Mouse (Mus musculus): Measurements from ENCODE around the gene Rex1bd. TPM values are rescaled to one million over a fixed set of nuclear protein-coding genes. Genes with fewer than 3 reads are reported as not detected.

The Rex1bd gene
- polyA plus RNA-seq, 1 experiment, result 129 TPM

DNA sequence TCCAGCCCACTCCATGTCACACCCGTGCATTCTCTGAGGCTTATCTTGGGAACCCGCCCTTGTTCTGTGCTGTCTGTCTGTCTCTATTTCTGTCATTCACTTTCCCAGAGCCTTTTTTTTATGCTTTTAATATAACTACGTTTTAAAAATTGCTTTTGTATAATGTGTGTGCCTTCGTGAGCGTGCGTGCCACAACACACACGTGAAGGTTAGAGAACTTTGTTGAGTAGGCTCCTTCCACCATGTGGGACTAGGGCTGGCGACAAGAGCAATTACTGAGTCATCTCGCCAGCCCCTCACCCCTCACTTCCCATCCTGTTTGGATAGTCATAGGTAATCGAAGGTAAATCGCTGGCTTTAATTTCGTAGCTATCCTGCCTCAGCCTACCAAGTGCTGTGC lies 4.0 kb downstream of the Rex1bd start:
- no peak for DNase-seq (ENCODE audit: low spot score)

DNA sequence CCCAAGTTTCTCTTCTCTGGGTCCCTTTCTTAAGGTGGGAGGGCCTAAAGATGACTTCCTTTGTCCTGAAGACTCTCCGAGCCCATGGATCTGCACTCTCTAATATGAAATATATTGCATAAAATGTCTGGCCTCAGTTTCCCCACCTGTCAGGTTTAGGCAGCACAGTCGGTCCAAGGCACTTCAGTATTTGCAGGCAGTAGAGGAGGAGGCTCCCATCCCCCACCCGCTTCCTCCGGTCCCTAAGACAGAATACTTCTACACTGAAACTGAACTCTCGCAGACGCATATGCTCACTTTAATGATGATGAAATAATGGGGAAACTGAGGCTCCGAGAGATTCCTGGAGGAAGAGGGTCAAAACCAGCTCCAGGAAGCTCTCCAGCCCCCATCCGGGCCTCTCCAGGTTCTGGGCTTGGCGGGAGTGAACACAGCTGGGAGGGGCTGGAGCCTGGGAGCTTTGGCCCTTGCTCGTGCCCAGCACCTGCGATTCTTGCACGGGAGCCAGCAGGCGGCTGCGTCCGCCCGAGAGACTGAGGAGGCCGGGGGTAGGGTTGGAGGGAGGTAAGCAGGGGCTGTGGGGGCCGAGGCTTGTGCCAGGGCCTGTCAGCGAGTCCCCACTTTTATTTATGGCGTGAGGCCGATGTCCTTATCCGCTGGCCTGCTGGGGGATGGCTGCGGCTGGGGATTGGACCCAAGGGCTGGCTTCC lies 4.6 kb downstream of the Rex1bd start:
- DNase-seq (ENCODE audit: low spot score), result no peak

DNA sequence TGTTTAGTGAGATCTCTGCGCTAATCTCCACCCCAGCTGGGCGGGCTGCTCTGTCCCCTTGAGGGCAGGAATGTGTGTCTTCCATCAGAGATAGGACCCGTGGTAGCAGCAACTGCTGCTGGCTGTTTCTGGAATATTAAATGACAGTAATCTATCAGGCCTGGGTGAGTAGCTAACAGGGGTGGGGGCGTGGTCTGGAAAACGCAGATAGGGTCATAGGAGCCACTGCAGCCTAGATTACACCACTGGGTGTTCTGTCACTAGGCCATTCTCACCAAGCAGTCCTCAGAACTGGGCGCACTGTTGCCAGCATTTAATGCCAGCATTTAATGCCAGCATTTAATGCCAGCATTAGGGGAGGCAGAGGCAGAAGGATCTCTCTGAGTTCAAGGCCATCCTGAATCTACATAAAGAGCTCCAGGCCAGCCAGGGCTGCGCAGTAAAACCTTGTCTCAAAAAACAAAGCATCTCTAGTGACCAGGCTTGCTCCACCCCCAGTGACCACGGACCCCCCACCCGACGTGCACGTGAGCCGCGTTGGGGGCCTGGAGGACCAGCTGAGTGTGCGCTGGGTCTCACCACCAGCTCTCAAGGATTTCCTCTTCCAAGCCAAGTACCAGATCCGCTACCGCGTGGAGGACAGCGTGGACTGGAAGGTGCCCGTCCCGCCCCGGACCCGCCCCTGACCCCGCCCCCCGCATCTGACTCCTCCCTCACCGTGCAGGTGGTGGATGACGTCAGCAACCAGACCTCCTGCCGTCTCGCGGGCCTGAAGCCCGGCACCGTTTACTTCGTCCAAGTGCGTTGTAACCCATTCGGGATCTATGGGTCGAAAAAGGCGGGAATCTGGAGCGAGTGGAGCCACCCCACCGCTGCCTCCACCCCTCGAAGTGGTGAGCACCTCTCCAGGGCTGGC lies 5.9 kb downstream of the Rex1bd start:
- no peak for DNase-seq (ENCODE audit: low spot score)

DNA sequence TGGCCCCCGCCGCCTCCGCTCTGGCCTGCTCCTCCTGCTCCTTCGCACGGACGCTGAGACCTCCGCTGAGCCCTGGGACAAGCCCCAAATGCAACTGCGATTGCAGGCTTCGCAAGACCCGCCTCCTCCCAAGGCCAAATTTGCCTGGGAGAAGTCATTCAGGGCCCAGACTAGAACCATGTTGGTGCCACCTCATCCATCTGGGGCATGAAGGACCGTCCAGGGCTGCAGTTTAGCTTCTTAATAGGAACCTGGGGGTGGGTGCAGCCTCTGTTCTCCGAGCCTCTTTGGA lies 10.8 kb downstream of the Rex1bd start:
- no peak for DNase-seq (ENCODE audit: low spot score)

DNA sequence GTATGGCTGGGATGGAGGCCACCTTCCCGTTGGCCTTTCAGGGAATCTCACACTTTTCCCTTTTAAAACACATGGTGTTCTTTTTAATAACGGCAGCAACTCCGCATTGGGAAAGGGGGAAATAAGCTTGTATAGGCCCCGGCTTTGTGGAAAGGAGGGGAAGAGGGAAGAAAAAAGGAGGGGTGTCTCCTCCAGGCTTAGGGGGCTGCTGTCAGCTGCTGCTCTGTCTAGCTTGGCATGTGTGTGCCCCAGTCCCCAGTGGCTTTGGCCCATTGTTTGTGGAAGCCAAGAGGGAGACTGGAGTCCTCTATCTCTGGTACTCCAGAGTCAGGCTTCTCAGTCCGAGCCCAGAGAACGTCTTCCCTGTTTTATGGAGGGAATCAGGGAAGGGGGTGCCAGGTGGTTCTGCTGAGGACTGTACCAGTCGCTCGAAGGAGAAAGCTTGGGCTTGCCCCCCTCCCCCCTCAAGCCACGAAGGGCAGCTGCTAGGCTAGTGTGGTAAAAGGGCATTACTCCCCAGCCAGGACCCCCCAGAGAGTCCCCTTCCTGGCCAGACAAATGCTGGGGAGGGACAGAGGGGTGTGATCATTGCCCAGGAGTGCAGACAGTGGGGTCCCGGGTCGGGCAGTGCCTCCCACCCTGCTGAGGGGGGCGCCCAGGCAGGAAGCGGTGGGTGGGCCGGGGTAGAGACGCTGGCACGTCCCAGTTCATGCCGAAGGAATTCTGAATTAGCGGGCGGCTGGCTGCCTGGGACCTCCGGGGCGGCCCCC lies 11.4 kb downstream of the Rex1bd start:
- no peak for DNase-seq (ENCODE audit: low spot score)

DNA sequence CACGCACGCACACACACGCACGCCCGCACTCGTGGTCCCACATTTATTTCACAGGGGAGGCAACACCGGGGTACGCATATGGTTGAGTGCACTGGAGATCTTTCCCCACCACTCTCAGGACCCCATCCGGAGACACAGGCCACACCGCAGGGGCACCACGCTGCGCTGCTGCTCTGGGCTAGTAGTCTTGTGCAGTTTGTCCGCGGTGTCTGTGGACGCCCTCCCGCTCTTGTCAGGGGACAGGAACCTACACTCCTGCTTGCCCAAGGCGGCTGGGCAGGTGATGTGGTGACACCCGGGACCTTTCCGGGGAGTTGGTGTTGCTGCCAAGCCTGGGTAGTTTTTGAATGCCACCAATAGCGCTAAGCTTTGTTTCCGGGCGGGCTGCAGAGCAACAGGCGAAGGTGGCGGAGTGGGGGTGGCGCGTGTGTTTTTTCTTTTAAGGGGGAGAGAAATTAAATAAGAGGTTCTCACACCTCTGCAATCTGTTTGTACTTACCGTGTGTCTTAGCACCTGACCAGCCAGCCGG lies 12.1 kb downstream of the Rex1bd start:
- no peak for DNase-seq (ENCODE audit: low spot score)

DNA sequence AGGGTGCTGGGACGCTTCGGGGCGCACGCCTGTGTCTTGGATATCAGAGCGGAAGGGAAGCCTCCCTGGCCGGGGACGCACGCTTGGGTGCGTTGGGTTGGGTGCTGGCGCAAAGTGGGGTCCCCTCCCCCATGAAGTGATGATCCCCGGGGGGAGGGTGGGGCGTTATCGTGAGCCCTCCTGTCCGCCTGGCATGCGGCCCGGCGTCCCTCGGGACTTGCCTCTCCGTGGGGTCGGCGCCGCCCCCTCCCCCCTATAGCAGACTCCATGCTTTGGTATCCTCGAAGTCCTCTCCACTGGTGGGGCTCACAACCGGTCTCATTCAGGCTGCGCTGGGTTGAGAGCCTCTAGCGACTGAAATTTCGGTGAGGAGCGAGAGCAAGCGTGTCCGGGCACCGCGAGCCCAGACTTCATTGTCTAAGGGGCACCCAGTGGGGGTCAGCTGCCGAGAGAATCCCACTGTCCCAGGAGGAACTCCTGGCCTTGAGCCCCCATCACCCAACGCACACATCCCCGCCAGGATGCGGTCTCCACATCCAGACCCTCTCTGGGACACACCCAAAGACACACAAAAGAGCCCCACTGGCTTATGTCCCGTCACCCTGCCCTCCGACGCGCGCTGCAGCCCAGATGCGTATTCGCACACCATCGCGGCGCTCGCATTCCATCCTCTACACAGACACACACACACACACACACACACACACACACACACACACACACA lies 12.7 kb downstream of the Rex1bd start:
- no peak for DNase-seq (ENCODE audit: low spot score)

DNA sequence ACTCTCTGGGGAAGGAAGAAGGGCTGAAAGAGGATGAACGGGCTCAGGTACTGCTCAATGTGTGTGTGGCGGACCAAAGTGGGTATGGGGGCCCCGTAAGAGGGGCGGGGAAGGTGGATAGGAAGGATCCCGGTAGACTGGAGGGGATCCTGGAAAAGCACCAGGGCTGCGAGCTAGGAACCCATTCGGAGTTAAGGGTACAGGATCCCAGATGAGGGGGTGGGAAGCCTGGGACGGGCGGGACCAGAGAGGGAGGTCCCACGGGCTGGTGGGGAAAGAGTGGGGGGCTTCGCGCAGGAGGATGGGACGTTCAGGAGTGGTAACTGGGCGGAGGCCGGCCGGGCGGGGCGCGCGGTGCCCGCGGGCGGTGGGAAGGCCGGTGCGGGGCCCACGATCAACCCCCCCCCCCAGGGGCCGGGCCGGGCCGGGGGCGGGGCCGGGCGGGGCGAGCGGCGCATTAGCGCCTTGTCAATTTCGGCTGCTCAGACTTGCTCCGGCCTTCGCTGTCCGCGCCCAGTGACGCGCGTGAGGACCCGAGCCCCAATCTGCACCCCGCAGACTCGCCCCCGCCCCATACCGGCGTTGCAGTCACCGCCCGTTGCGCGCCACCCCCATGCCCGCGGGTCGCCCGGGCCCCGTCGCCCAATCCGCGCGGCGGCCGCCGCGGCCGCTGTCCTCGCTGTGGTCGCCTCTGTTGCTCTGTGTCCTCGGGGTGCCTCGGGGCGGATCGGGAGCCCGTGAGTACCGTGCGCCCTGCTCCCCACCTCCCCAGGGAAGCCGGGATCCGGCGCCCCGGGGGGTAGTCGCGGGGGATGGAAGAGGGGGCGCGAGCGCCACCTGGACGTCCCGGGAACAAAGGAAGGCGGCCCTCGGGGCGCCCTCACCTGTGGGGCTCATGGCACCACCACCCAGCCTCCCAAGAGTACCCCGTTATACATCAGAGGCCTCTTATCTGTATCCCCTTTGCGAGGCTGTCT lies 13.6 kb downstream of the Rex1bd start, which contains the start of gene Crlf1:
Gene Crlf1, plus strand, starts transcription at position 495 of the 977 bp plus-strand sequence.
- no peak for DNase-seq (ENCODE audit: low spot score)

DNA sequence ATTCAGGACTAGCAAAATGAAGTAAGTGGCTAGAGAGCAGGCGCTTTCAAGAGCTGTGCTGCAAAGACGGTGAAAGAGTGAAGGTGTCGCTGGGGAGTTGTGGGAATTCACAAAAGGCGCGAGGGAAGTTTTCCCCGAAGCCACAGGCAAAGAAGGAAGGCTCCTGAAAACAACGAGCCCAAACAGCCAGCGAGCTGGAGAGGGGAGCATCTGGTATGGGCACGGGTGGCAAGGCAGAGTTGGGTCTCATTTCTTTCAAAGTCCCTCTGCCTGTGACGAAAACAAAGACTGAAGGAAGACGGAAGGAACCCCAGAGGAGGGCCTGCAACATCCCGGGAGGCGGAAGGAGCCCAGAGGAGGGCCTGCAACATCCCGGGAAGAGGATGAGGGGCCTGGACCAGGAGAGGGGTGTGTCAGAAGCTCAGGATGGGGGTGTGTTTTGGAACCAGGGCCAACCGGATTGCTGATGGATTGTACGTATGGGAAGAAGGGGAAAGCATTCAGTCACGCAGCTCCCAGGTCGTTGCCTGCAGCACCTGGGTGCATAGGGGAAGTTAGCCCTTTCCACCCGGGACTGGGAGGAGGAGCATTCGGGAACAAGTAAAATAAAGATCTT lies 15.6 kb downstream of the Rex1bd start:
- no peak for DNase-seq (ENCODE audit: low spot score)

GRCm38 (mm10) chr8:70490061-70490879 lies 16.3 kb downstream of the Rex1bd start:
- no peak for DNase-seq (ENCODE audit: low spot score)

DNA sequence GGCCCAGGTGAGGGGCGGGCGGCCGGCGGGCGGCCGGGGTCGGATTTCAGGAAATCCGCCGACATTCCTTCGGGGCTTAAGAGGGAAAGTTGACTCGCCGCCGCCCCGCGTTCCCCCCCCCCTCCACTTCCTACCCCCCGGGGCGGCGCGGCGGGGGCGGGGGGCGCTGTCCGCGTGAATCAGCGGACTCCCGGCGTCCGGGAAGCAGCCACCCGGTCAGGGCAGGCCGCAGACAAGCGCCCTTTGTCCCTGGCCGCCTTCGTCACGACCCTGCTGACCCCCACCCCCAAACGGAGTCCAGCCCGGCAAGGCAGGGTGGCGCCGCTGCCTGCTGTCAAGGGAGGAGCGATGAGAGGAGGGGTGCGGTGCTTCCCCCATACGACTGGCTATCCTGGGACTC lies 17.0 kb downstream of the Rex1bd start:
- no peak for DNase-seq (ENCODE audit: low spot score)

- DNase-seq (ENCODE audit: low spot score), result no peak
These were observed 17.6 kb downstream of the Rex1bd start for GRCm38 (mm10) chr8:70488931-70489470.

DNA sequence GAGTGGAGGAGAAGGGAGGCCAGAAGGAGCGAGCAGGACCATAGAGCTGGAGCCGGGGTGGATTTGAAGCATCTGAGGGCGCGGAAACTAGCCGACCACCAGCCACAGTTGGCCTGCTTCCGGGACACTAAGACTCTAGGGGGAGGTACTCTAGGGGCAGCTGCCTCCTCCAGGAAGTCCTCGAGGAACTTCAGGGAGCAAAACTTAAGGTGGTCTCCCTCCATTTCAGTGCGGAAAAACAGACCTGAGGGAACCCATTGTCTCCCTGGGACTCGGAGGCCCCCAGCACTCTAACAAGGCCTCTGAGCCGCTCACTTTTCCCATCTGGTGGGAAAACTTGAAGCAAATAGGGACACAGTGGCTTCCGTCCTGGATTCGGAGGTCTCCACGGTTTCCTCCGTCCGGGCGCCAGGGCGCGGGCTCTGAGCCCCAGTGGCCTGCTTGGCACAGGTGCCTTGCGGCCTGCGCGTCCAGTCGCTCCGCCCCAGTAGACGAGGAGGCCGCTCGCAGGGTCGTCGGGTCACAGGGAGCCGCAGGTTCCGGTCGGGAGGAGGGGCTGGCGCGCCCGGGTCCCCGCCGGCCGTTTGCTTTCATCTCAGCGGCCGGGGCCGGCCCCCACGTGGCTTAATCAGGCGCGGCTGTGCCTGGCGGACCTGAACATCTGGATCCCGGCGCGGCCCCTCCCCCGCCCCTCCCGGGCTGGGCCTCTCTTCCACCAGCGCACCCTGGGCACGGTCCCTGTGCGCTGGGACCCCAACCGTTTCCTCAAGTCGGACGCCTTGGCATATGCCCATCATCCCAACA lies 18.4 kb downstream of the Rex1bd start:
- DNase-seq (ENCODE audit: low spot score), result no peak

DNA sequence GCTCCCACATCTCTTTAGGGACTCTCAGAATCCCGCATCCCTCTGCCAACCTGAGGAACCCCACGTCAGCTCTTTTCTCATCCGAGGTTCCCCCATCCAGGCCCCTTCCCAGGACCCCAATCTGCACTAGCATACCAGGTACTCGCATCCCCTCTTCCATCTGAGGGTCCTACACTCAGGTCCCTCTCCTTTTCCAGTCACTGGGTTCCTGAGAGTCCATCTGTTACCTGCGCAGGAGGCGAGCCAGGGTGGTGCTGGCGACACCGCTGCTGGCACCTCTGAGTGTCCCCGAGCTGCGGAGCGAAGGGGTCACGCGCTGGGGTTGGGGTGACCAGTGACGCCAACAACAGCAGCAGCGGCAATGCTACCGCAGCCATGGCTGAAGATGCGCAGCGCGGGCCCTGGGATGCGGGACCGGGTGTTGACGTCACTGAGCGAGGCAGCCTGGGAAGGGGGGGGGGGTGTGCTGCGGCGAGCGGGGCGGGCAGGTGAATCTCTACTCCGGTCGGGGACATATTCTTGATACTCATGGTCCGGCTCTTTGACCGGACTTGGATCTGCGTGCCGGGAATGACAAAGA lies 19.5 kb downstream of the Rex1bd start, which contains the start of gene Tmem59l:
Gene Tmem59l, minus strand, starts transcription at position 418 of the 580 bp plus-strand sequence.
- no peak for DNase-seq (ENCODE audit: low spot score)

GRCm38 (mm10) chr8:70486191-70486681 lies 20.3 kb downstream of the Rex1bd start:
- no peak for DNase-seq (ENCODE audit: low spot score)

DNA sequence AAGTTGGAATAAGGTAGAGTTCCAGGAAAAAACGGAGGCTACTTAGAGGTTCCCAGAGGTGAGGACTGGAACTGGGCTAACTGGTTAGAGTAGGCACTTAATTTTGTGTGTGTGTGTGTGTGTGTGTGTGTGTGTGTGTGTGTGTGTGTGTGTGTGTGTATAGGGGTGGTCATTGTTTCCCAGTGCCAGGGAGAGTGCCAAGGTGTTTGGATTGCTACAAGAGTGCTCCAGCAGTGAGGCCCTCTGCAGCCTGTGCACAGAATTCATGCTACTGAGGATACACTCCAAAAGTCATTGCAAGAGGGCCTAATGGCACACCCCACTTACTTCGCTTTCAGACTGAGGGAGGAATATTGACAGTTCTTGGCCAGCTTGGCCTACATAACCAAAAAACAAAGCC lies 23.6 kb downstream of the Rex1bd start:
- DNase-seq (ENCODE audit: low spot score), result no peak

DNA sequence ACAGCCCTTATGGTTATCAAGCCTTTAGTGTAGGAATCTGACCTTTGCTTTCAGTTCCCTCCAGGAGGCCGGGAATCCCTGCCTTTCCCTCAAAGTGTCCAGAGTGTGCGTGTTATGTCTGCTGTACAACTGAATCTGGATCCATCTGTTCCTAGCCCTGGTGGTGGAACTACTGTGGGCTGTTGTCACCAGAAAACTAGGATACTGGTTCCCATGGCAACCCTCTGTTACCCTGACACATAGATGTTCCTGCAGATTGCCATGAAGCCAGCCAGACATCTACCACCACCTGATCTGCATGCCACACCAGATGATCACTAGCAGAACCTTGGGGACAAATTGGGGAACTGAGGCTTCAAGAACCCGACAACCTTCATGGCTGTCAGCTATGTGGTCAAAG lies 24.6 kb downstream of the Rex1bd start:
- no peak for DNase-seq (ENCODE audit: low spot score)
